Mouse (Mus musculus) R1 (cell line): Measurements from ENCODE around the gene Cttn.

ENCODE experiments used
- DNase-seq: peaks from one replicate; pipeline ENCODE4 v3.0.0-alpha.2; 2018; ENCODE audit warnings: low read depth, low spot score

The Cttn gene

DNA sequence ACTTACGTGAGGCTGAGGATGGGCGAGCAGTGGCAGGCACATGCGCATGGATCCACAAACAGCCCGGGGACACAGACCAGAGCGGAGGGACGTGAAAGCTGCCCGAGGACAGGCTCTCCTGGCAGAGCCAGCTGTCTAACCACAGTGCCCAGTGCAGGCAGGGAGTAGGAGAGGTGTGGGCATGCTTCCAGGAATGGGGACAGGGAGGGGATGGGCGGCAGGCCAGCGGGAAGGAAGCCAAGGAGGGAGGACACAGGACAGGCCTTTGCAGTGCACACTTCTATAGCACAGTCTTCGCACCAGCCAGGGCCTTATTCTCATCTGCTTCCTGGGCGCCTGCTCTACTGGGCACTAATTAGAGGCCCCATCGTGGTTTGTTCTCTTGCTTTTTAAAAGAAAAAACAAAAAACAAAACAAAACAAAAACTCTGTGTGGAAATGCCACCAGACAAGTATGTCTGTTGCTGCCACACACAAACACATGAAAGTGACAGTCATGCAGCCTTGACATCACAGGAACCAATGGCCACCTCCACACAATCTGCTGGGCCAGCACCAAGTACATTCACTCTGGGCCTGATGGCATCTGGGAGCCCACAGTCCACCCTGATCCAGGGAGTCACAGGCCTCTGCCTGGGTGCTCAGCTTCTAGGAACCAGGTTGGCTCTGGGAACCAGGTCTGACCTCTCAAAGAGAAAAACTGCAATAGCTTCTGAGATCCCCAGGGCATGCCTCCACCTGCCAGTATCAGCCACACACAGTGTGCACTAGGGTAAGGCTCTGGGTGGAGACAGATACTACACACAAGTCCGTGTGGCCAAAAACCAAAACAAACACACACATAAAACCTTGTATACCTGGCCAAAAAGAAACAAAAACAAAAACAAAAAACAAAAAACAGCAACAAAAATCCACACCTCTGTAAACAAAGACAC is 20.9 kb downstream of the Cttn start:
- no peak for DNase-seq

GRCm38 (mm10) chr7:144448186-144448585 is 22.6 kb downstream of the Cttn start:
- no peak for DNase-seq

- DNase-seq, result no peak
These were observed 23.7 kb downstream of the Cttn start for GRCm38 (mm10) chr7:144447146-144447545.

DNA sequence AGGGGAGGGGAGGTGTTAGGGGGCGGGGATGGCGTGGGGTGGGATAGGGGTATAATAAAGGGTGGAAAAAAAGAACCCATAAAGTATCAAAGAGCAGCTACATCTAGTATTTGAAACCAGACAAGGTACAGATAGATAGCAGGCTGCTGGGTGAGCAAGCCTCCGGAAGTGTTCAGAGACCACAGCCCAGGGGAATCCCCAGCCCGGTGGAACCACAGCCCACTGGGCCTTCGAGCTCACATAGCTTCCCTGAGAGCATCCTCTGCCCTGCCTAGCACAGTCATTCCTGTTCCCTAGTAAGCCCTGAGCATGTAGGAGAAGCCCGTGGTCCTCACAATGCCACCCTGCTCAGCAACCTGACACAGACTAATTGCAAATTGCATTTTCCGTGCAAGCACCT is 26.0 kb downstream of the Cttn start:
- DNase-seq, result no peak

GRCm38 (mm10) chr7:144441976-144442375 is 28.8 kb downstream of the Cttn start:
- no peak for DNase-seq

- DNase-seq, result no peak
These were observed 29.3 kb downstream of the Cttn start for GRCm38 (mm10) chr7:144441466-144441865.

DNA sequence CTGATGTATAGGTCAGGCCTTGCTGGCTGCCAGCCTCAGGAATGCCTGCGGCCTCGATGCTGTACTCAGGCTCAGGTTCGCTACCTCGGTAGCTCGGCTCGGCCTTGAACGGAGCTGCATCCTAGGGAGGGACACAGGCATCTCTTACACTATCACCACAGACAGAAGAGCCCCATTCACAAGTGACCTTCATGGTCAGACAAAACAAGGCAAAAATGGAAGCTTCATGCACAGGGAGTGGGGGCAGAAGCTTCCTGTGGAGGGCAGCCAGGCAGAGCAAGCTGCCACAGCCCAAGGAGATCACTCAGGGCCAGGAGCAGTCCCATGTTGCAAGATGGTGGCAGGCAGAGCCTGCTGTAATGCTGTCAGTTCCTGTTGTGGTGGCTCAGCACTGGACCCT is 32.0 kb downstream of the Cttn start:
- no peak for DNase-seq

DNA sequence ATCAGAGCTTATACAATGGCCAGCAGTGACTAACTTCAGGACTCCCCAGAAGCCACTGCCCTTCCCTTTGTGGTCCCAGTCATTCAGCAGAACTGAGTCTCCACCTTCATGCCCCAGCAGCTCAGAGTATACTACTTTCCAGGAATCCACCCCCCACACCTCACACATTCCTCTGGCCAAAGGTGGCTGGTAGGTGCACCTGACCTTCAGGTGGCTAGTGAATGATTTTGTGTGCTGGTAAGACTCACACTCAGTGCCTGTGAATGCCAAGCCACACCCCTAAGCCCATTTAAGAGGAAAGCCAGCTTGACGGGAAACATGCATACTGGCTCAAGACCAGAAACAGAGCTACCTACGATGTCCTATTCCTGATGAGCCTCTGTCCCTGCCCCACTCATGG is 37.9 kb downstream of the Cttn start:
- no peak for DNase-seq

DNA sequence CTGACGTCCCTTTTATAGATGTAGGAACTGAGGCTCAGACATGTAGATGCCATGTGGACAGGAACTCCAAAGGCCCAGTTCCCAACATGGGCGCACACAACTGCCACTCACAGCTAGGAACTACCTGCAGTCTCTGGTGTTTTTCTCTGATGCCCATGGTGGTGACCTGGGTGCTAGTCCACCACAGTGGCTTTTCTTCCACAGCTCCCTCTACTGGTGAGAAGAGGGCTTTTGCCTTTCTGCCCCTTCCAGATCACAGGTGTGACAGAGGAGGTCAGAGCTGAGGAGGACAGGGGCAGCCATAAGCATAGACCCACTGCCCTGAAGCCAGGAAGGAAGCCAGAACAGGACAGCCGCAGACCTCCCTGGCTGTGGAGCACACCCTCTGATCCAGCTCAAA is 43.3 kb downstream of the Cttn start:
- peak; percentile 31 for DNase-seq

DNA sequence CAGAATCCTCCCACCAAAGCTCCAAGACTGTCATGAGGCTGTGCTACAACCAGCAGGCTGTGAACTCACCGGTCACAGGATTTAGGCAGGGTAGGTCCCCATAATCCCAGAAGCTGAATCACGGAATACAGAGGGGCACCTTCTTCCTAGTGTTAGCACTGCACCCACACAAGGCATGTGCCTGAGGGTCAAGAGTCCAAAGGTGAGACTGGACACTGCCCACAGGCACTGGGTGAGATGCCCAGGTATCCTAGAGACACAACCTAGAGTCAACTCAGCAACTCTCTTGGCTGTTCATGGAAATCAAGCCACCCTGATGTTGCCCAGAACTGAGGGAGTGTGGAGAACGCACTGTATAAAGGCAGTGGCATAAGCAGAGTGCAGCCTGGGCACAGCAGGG is 44.2 kb downstream of the Cttn start:
- DNase-seq, result no peak

DNA sequence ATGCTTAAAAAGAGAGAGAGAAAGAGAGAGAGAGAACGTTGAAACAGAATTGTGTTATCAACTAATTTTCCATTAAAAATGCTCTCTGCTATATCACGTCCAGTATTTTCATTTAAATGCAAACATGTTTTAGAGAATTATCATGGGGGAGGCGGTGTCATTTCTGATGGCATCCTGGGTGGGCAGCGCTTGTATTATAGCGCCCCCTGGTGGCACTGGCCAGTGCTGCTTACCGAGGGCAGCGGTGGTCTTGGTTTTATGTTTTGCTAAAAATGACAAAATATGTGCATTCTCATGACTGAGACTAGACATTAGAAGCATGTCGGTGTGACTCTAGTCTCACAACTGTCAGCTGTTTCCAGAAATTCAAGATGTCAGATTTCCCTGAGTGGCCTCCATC is 44.9 kb downstream of the Cttn start:
- peak; percentile 36 for DNase-seq

- no peak for DNase-seq
These were observed 49.3 kb downstream of the Cttn start for GRCm38 (mm10) chr7:144421478-144421877.

- DNase-seq, result no peak
These were observed 50.3 kb downstream of the Cttn start for GRCm38 (mm10) chr7:144420552-144420951.

DNA sequence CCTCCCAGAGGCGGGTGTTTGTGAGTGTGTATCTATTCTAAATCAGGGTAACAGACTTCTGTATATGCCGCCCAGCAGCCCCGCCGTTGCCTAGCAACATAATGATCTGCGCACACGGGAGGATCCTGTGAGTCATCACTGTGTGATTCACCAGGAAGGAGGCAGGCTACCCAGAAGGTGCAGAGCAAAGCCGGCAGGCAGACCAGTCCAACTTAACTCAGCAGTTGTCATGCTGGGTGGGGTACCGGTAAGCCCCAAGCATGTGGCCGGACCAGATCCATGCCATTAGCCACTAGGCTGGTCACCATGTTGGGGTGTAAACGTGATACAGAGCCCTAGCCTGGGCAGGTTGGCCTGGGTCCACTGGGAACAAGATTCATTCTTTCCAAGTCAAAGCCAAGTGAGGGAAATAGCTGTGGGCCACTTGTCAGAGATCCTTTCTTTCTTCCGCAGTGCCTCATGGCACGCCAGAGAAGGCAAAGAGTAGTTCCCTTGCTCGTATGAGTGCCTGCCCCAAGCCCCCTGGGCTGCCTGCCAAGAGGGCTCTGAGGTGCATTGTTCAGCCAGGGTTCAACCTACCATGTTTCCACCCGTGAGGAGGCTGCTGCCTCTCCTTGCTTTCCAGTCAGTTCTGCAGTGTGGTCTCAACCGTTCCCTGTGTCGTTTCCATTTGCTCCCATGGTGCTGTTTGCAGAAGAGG is 53.0 kb downstream of the Cttn start:
- peak; percentile 78 for DNase-seq

DNA sequence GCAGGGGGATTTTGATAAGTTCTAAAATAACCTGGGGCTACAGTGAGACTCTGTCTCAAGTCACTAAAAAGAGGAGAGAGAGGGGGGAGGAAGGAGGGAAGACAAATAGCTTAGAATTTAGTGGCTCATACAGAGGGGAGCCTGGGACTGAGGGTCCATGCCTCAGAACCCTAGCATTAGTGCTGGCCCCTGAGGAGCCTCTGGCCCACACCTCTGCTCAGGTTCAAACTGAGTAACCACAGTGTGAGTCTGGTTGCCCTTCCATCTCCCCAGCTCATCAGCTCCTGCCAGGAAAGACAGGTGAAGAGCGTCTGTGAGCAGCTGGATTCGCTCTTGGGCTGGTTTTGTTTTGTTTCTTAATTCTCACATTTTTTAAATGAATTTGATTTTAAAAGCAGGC is 53.6 kb downstream of the Cttn start:
- DNase-seq, result no peak

GRCm38 (mm10) chr7:144415795-144416194 is 55.0 kb downstream of the Cttn start:
- peak; percentile 81 for DNase-seq

- peak; percentile 64 for DNase-seq
These were observed 56.2 kb downstream of the Cttn start for GRCm38 (mm10) chr7:144414632-144415031.

- peak; percentile 24 for DNase-seq
These were observed 58.6 kb downstream of the Cttn start for GRCm38 (mm10) chr7:144411967-144412906.

DNA sequence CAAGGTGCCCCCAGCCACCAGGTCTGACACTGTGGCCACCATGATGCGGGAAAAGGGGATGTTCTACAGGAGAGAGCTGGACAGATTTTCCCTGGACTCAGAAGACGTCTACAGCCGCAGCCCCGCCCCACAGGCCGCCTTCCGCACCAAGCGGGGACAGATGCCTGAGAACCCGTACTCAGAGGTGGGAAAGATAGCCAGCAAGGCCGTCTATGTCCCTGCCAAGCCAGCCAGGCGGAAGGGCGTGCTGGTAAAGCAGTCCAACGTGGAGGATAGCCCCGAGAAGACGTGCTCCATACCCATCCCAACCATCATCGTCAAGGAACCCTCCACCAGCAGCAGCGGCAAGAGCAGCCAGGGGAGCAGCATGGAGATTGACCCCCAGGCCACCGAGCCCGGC is 61.1 kb downstream of the Cttn start:
- no peak for DNase-seq

GRCm38 (mm10) chr7:144408464-144409000 is 62.3 kb downstream of the Cttn start:
- DNase-seq, result no peak

GRCm38 (mm10) chr7:144407675-144408074 is 63.1 kb downstream of the Cttn start:
- no peak for DNase-seq

DNA sequence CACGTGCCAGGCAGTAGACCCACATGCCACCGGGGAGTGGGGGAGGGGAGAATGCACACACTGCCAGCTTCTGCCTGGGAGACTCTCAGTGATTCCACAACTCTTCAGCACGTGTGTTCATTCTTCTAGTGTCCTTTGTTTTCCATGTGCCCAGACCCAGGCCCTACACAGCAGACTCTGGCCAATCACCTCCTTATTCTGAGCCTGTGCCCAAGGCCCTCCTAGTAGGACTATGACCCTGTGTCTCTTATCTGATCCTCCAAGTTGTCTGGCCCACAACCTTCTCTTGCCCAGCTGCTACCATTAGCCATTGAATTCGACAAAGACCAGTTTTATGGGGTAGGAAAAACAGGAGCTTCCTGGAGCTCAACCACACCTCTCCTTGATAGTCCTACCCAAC is 68.3 kb downstream of the Cttn start:
- DNase-seq, result no peak
